In genomic region chr2:24807036-24807435, GRCm38 (mm10) we compare ENCODE assay signal across 22 mouse cellular contexts. TPM values are rescaled to one million over a fixed set of nuclear protein-coding genes. Genes with fewer than 3 reads are reported as not detected.
DNase-seq lines count a peak whose midpoint lies in the region; TF ChIP-seq lines count a peak whose summit lies in the region.
"Had no signal": no experiment of that assay in that cellular context is flagged by ENCODE, and none has a peak within 500 bp of the region (broad histone marks: within the 10 kb centered on the region; RNA-seq: fewer than 3 reads in every experiment).

No protein-coding gene starts in this region.

- TF ChIP-seq POLR2A in thymus, adult 2 months (IDR thresholded peaks at IDR 0.05; ENCODE audit: control insufficient read depth, extremely low read depth, insufficient read depth, low read length, poor library complexity) = no peak

- no peaks in the 10 kb centered on the region for H3K4me1 ChIP-seq in thymus, adult 2 months (replicated peaks; ENCODE audit: control insufficient read depth, insufficient read depth, low read length)
- H3K4me1 ChIP-seq: forebrain, embryonic 15.5 days; hindbrain, embryonic 15.5 days; neural tube, embryonic 13.5 days had no signal

- H3K27ac ChIP-seq in thymus, adult 2 months (ENCODE audit: control insufficient read depth, insufficient read depth, low read length) = no peak overlapping the region
- H3K27ac ChIP-seq: forebrain, embryonic 15.5 days; heart, embryonic 10.5 days; hindbrain, embryonic 15.5 days; neural tube, embryonic 13.5 days had no signal

- DNase-seq in frontal cortex, postnatal 36 days (ENCODE audit: low spot score in 2 of 2) = peak; percentile 17 to 62
- DNase-seq in frontal cortex, postnatal 25 days (ENCODE audit: low spot score in 2 of 2) = no peak
- peak; percentile 79 for DNase-seq in brain, adult 2 months (ENCODE audit: low read depth, low spot score)
- DNase-seq in layer of hippocampus, adult 9-11 months = peak; percentile 66
- peak; percentile 28 for DNase-seq in right cerebral cortex, postnatal 25 days
- DNase-seq in heart, postnatal 36 days = no peak
- no peak for DNase-seq in thymus, adult 2 months
- DNase-seq: adrenal gland, adult 8-10 months; gastrocnemius, postnatal 10 days; kidney, postnatal 10 days; lung, postnatal 36 days; spleen, adult 18-20 months; thymus, postnatal 25 days had no signal

- TF ChIP-seq CTCF in thymus, adult 2 months (IDR thresholded peaks at IDR 0.05; ENCODE audit: borderline replicate concordance, control insufficient read depth, extremely low read depth, insufficient read depth, low read length, poor library complexity) = no peak

- H3K4me3 ChIP-seq in thymus, adult 2 months (ENCODE audit: control insufficient read depth, insufficient read depth, low read length) = no peak overlapping the region
- H3K4me3 ChIP-seq: erythroblast, embryonic 14.5 days; forebrain, embryonic 15.5 days; heart, embryonic 10.5 days; hindbrain, embryonic 15.5 days; left cerebral cortex, adult 2 months; neural tube, embryonic 13.5 days had no signal

- 99% methylated on average over 3 of the region's 3 CpGs for WGBS in thymus, adult 2 months

- intact Hi-C loops in heart, postnatal 36 days (cut with DNase I) = no loop called here

- H3K27me3 ChIP-seq in thymus, adult 2 months (ENCODE audit: control insufficient read depth, insufficient read depth, low read length) = no peaks in the 10 kb centered on the region
- H3K27me3 ChIP-seq: CH12.LX; forebrain, embryonic 15.5 days; hindbrain, embryonic 15.5 days; neural tube, embryonic 13.5 days had no signal

- H3K36me3 ChIP-seq in thymus, adult 2 months (ENCODE audit: control insufficient read depth, insufficient read depth, low read length) = peaks cover 54% of the 10 kb centered on the region

RNA-seq across cellular contexts. Expression of gene Cacna1b, which starts 44.1 kb away (rescaled TPM):
- under 1 TPM; 0.05 to 0.42 TPM for total RNA-seq in heart, postnatal 36 days (2021)
- polyA plus RNA-seq in thymus, adult 2 months (2012; rRNA removed) = 12.5 and 13.1 TPM in 2 replicates
- total RNA-seq: common myeloid progenitor, adult 5-6 weeks; monocyte, adult 5-6 weeks had no signal

Comparison
In these comparisons a context has a peak if more than half of its experiments do, and no peak if none do; other contexts are left out.
1. DNase-seq: peak in frontal cortex, postnatal 36 days (2 of 2), brain, adult 2 months (single experiment), layer of hippocampus, adult 9-11 months (single experiment) and right cerebral cortex, postnatal 25 days (single experiment); none in frontal cortex, postnatal 25 days (0 of 2), heart, postnatal 36 days (0 of 2) and thymus, adult 2 months (single experiment).